Mouse (Mus musculus) brain, embryonic 18.5 days (tissue): ENCODE results near the gene Tnrc6b.
A peak's percentile ranks its signal among the peaks of the same experiment; 100 is the strongest.

Source experiments
- DNase-seq: peaks from one replicate; pipeline ENCODE4 v3.0.0-alpha.2; 2012; ENCODE audit warnings: low read depth, low spot score

Gene Tnrc6b

DNA sequence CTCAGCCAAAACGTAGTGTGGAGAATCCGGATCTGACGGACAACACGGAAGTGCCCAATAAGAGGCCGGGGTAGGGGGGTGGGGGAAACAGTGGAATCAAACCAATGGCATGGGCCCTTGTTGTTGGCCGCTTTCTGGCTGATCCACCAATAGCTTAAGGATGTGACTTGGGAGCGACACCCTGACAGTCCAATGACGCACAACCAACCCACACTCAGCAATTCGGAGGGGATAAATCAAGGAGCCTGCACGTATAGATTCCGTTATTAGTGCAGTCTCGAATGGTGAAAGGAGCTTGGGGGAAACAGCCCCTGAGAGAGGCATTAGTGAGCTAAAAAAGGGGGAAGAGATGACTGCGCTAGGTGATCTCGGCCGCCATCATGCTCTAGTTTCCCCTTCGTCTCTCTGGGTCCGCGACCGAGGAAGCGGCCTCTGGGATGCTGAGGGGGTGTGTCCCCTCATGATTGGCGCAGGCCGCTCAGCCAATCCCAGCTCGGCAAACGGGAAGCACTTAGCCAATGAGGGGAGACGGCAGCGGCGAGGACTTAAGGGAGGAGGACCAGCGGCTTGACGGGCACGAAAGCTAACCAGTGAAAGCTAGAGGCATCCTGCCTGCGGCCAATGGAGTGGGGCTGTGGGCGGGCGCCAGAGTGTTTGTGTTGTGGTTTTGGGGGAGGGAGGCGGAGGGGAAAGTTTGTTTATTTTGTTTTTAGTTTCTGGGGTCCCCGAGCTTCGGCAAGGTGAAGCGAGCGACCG is at the start of gene Tnrc6b:
TSS of gene Tnrc6b (plus strand) at position 706 of the 756 bp plus-strand sequence.
- DNase-seq: peak; percentile 99

- DNase-seq: no peak
Observed at GRCm38 (mm10) chr15:80664444-80664843, 46.7 kb upstream of the Tnrc6b start.

DNA sequence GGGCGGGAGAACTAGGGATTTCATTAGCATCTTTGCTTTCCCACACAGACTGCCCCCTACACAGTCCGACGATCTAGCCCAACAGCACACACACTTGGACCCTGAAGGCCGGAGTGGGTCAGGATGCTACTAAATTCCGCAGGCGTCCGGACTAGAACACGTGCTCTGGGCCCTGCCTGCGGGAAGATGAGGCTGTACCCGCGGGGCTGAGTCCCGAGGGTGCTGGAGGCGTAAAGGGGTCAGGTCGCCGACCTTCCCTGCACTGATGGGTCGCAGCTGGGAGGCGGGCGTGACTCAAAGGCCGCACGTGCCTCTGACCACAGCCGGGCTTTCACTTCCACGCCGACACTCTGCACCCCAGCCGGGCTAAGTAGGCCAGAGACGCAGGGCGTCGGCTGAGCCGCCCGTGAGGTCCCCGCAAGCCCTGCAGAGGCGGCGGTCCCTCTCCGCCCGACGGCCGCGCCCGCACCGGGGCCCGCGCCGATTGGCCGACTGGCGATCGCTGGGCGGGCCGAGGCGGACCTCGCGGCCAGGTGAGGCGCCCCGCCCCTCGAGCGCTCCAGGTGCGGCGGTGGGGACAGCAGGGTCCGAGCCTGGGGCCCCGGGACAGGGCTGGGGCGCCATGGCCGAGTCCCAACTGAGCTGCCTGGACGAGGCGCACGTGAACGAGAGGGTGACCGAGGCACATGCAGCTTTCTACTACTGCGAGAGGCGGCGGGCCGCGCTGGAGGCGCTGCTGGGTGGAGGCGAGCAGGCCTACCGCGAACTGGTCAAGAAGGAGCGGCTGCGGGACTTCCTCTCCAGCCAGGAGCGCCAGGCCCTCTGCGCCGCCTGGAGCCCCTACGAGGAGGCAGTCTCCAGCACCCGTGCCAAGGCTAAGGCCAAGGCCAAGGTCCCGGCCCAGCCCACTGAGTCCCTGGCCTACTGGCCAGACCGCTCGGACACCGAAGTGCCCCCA is 39.5 kb upstream of the Tnrc6b start, which contains the start of gene Fam83f:
TSS of gene Fam83f (plus strand) at position 553 of the 958 bp plus-strand sequence.
- no peak for DNase-seq

DNA sequence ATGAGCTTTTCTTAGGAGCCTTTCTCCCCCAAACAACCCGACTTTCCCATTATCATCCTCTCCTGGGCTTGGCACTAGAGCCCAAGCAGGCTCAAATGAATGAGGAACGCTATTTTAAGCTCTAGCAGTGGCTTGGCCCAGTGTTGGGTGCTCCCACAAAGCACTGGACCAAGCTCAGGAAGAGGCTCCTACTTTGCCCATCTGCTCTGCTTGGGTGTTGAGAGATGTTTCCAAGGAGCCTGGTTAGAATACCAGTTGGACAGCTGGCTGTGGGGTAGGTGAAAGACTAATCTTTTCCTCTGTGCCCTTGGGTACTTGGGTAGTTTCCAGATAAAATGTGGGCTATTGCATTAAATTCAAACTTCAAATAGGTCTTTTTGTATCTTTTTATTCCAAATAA is 38.3 kb upstream of the Tnrc6b start:
- no peak for DNase-seq

GRCm38 (mm10) chr15:80673337-80674095 is 37.6 kb upstream of the Tnrc6b start:
- DNase-seq: no peak

- no peak for DNase-seq
Observed at GRCm38 (mm10) chr15:80674700-80675099, 36.4 kb upstream of the Tnrc6b start.

DNA sequence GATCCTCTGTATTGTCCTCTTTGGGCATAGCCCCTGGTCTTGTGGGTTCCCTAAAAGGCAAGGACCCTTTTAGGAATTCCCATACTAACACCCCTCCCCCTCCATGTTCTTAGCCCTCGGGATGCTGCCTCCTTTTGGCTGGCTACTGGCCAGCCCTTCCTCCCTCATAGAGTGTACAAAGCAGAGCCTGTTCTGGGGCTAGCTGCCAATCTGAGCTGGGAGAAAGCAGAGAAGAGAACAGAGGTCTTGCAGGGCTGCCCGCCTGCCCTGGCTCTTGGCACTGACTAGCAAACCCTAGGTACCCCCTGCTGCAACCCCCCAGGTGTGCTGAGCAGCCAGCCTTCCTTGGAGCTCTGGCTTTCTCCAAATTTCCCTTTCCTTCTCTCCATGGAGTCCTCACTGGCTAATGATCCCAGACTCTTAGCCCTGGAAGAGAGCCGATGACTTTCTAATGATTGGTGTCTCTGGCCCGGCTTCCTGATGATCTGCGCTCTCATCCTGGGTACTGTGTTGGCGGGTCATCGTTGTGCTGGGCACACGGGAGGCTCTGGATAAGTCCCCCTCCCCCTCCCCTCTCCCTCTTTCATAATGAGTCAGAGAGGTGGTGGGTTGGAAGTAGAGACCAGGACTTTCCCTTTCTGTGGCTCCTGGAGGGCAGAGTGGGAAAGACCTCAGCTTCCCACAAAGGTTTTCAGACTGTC is 31.4 kb upstream of the Tnrc6b start:
- no peak for DNase-seq

DNA sequence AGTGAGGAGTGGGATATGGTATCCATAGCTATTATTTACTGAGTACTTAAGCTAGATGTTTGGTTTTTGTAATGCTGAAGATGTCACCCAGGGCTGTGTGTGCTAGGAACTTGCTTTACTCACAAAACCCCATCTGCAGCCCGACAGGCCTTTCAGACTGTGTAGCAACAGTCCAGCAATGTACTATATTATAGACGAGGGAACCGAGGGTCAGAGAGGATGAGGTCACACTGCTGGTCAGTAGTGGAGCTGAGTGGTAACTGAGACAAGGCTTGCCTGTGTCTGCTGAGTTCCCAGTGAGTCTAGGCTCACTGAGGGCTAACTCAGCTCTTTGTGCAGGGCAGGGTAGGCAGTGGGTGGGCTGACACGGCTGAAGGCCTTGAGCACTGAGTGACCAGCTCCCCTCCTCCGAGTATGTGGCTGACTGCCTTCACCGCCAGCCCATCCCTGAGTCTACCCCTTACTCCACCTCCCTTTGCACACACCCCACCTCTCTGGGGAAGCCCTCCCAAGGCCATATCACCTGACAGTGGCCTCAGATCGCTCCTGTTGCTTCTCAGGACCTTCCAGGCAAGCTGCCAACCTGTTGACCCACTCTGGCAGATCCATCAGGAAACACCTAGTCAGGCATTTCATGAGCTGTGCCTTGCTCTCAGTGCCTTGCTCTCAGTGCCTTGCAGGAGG is 30.6 kb upstream of the Tnrc6b start:
- no peak for DNase-seq

DNA sequence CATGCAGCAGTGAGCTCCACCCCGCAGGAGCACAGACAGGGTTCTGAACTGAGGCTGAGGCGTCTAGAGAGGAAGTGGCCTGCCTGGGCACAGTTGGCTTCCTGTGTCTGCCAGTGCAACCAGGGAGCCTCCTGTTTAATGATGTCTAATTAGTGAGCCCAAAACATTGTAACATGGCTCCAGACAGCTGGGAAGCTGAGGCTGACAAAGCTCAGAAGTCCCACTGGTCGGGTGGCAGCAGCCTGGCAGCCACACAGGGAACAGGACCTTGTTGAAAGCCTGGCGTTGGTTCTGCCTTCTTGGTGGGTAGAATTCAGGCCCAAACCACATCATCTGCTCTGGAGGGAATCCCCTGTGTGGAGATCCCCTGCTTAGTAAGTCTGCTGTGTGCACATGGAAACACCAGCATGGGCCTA is 29.6 kb upstream of the Tnrc6b start:
- no peak for DNase-seq

DNA sequence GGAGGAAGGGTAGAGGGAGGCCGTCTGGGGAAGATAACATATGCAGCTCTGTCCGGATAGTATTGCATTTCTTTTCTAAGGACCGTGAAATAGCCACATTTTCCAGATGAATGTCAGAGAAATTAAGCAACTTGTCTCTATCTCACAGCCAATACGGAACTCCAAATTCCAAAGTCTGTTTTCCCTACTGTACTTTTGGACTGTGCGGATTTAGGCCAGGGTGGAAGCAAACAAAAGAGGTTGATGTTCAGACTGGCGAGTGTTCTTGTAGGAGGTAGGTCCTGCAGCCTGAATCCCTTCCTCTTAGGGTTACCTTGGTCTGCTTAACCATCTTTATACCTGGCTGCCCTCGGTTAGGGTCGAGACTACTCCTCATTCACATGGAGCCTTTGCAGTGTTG is 28.8 kb upstream of the Tnrc6b start:
- no peak for DNase-seq

DNA sequence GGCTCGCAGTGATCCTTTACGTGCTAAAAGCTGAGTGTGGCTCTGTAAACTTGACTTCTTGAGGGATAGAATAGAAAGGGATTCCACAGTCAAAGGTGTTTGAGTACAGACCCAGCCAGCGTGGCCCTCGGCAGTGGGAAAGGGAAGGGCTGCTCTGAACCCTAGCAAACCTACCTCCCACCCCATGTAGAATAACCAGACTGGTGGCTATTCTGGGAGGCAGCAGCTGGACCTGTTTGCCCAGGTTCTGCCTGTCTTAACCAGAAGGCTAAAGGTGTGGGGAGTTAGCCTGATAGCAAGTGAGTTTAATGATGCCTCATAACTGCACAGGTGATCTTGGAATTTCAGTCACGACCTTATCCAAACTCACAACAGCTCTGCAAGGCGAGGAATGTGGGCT is 28.0 kb upstream of the Tnrc6b start:
- no peak for DNase-seq

- no peak for DNase-seq
Observed at GRCm38 (mm10) chr15:80683990-80684389, 27.1 kb upstream of the Tnrc6b start.

- no peak for DNase-seq
Observed at GRCm38 (mm10) chr15:80684786-80685602, 26.1 kb upstream of the Tnrc6b start.

- DNase-seq: no peak
Observed at GRCm38 (mm10) chr15:80685603-80685895, 25.6 kb upstream of the Tnrc6b start.

DNA sequence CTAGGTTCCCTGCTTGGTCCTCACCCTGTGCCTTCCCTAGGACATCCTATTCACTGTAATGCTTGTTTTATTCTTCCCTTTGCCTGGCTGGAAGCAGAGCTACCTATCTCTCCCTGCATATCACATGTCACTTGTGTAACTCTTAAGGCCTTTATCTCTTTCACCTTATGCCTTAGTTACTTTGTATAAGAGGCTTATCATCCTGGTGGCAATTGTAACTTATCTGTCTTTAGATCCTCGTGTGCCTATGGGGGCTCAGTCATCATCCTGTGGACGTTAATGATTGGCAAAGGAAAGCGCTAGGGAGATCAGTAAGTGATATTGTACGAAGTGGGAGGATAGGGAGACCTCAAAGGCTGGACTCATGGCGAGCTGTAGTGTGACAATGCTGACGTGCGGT is 22.6 kb upstream of the Tnrc6b start:
- DNase-seq: no peak

- no peak for DNase-seq
Observed at GRCm38 (mm10) chr15:80693492-80693891, 17.6 kb upstream of the Tnrc6b start.

GRCm38 (mm10) chr15:80694125-80694910 is 16.8 kb upstream of the Tnrc6b start:
- no peak for DNase-seq

- no peak for DNase-seq
Observed at GRCm38 (mm10) chr15:80697564-80697963, 13.5 kb upstream of the Tnrc6b start.
